Mouse (Mus musculus): ENCODE results near the gene Matk.

Matk gene

DNA sequence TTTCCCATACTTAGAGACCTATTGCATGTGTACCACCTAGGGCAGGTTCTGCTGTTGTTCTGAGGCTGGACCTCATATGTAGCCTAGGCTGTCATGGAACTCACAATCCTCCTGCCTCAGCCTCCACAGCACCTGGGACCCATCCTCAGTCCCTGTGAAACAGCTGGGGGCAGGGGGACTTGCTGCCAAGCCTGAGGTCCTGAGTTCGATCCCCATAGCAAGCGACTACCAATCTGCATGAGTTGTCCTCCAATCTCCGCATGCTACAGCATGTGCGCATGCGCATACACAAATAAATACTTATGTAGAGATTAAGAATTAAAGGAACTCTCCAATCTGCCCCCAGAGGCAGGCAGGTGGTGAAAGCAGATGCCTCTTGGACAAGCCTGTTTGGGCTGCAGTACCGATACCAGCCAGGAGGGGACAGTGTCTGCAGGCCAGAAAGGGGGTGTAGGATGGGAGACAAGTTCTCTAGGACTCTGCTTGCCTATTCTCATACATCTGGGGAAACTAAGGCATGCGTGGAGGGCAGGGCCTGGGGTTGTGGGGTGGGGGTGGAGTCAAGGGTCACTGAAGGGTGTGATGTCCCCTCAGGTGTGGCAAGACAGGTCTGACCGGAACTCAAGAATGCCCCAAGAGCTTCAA, 34.9 kb downstream of the Matk start:
- peak; percentile 56 for DNase-seq

DNA sequence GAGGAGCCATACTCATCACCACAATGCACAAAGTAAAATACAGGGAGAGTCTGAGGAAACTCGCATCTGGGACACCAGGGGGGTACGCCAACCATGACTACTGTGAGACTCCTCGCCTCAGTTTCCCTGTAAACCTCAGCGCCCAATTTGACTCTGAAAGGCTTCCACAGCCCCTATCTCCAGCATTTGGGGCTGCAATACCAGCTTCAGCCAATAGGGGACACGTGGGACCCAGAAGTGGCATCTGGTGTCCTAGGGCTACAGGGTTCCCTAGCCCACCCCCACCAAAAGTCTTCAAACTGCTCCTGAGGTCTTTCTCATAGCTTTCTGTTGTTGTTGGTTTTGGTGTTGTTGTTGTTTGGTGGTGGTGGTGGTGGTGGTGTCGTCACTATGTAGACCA, 35.9 kb downstream of the Matk start:
- DNase-seq, result peak; percentile 64

DNA sequence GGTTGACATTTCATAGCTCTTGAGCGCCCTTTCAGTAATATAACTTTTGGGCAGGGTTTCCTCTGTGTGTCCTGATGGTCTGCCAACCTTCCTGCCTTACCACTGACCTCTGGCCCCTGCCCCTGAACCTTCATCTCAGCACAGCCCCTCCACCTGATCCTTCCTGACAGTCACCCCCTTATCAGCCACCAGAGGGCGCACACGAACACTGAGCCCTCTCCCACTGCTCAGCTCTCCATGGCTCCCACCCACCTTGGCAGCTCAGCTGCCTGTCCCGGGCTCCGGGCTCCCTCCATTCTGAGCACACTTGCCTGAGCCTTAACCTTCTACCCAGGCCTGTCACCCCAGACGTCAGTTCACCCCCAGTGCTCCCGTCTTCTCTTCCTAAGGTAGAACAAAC, 36.5 kb downstream of the Matk start:
- peak; percentile 71 for DNase-seq

DNA sequence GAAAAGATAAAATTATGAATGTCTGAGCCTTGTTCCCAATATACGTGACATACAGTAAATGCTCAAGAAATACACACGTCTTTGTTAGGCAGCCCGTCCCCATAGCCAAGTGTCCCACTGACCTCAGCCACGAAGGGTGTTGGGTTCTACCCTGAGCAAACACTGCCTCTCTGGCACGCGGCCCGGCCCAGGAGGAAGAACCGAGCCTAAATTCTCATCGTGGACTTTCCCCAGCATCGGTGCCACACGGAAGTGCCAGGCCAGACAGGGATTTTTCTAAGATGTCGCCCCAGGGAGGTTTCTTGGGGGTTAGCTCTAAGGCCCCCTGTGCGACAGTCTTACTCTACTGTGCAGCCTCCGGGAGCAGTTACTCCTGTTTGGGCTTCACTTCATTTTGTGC, 37.1 kb downstream of the Matk start:
- DNase-seq, result no peak

DNA sequence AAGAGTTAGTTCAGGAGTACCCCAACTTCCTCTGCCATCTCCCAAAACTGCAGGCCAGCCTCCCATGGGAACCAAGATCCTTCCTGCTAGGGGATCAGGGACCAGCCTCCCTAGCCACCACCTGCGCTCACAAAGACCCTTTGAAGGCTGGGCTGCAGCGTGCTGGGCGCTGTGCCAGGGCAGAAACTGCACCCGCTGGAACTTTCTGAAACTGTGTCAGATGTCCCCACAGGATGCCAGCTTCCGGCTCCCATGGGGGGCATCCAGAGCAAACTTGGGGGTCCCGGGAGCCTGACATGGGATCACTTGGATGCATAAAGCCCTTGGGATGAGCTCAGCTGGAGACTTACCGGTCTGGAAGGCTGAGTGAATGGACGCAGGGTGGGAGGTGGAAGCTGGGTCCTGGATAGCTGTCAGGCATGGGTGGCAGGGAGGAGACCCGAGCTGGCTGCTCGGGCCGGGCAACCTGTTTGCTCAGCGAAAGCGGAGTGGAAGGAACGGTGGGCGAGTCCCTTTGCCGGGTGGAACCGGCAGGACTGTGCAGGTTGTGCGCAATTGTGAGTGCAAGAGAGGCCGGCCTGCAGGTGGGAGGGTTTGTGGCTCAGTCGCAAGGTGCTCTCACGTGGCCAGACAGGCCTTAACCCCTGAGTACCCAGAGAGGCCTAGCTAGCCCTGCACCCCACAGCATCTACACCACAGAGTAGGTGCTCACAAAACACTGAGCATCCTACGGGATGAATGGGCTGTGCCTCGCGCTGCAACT, 38.1 kb downstream of the Matk start:
- peak; percentile 44 for DNase-seq

DNA sequence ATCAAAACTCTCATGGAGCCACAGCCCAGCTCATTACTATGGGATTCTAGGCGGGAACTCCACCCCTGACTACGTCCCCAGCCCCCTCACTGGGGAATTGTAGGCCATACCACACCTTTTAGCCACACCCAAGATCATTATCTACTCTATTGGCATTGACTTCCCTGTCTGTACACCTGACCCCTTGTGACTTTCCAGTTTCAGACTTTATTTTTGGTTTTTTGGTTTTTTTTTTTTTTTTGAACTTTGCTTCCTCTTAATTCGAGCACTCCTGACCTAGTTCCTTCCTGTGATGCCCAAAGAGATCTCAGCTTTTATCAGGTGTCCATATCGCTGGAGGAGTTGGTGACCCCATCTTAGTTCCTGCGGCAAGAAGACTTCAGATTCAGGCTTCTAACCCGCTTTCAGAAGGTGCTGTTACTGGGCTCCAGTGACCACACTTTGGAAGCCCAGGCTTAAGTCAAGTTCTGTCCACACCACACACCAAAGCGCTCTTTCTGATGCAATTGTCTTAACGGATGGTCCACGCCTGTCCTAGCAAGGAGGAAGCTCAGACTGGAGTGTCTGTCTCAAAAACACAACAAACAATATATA, 38.9 kb downstream of the Matk start, which contains the start of gene Tjp3:
Gene Tjp3, minus strand, starts transcription at position 71 of the 594 bp plus-strand sequence.
- no peak for DNase-seq

DNA sequence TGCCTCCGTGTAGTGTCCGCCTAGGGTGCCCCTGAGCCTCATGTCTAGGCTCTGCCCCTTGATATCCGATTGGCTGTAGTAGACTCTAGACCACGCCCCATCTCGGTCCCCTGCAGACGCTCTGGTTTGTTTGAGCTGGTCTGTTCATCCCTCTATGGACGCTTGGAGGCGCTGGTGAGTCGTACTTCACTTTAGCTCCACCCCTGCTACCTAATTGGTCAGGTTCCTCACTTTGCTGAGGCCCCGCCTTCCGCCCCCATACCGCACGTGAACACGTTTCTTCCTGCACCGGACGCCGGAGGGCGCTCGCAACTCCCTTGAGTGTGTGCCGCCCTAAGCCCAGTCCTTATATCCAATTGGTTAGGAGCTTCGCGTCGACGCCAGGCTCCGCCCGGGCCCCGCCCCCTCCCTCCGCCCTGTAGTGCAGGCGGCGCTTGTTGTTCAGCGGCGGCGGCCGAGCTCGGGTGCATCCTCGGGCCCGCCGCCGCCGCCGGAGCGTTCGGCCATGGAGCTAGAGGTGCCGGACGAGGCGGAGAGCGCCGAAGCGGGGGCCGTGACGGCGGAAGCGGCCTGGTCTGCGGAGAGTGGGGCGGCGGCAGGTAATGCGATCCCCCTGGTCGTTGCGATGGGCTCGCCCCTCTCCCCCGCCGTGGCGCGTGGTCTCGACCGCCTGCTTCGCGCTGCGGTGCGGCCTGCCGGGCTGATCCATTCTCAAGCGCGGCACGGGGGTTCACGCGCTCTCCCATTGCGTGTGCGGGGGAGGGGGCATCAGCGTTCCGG, 40.0 kb downstream of the Matk start, which contains the start of gene Pip5k1c:
Gene Pip5k1c, plus strand, starts transcription at position 410 of the 780 bp plus-strand sequence.
- peak; percentile 99 for DNase-seq

DNA sequence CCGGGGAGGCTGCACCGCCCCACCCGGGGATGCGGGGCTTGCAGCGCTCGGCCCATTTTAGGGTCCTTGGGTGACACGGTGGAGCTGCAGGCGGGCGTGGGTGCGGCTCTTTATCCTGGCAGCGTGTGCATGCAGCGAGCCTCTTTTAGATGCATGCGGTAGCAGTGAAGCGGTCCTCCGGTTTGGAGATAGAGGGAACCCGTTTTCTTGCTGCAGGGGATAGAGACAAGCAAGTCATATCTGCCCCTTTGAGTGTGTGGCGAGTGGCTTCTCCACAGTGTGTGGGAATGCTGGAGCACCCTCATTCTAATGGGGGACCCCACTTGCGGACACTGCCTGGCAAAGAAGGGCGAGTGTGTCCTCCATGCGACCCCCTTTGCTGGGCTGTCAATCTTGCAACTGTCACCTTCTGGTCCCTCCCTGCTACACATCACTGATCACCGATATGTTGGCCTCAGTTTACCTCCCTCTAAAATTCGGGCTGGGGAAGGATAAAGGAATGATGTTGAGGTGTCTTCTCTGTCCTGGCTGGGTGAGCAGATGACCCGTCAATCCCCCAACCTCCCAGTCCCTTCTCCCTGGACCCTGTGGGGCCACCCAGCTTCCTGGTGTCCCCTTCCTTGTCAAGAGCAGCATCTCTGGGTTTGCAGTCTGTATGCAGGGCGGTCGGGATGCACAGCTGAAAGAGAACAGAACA, 40.7 kb downstream of the Matk start:
- DNase-seq, result no peak

DNA sequence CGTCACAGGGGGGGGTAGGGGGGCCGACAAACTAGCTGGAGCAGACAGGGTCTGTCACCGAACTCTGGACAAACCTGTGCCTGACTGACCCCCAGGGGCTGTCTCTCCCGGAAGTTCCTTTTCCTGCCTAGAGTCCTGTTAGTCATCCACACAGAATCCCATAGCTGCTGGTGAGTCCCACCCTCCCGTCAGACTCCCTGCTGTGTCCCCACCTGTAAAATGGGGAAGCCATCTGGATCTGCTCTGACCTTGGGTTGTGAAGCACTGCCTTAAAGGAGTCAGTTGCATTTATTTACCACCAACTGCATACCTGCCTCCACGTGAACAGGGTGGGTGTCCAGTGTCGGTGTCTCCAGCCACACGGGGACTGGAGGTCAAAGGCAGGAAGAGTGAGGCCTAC, 41.7 kb downstream of the Matk start:
- no peak for DNase-seq

DNA sequence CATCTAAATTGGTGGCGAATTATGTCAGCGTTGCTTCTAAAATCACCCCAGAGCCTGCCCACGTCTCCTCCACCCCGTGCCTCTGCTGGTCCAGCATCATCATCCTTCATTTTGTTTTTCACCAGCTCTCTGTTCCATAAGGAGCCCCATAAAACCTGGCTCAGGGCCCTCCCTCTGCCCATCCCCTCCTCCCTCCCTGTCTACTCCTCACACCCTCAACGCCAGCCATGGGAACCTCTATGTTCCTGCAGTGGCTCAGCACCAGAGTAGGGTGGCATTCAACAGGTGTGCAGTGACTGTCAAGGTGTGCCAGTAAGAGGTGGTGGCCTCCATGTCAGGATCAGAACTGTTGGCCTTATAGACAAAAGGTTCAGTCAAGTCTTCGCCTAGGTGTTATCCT, 42.5 kb downstream of the Matk start:
- DNase-seq, result no peak

DNA sequence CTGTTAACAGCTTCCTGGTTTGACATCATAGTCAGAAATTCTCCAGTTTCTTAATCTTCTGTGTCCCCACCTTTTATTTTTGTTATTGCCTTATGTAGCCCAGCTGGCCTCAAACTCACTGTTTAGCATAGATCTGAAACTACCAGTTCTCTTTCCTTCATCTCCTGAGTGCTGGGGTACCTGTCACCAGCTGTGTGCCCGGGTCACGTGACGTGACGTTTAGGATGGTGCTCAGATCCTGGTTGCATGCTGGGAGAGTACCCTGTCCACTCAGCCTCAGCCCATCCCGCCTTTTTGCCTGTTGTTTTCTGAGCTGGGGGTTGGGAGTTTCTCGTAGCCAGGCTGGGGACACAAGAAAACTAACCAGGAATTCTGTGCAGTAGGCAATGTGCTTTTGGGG, 44.5 kb downstream of the Matk start:
- no peak for DNase-seq

DNA sequence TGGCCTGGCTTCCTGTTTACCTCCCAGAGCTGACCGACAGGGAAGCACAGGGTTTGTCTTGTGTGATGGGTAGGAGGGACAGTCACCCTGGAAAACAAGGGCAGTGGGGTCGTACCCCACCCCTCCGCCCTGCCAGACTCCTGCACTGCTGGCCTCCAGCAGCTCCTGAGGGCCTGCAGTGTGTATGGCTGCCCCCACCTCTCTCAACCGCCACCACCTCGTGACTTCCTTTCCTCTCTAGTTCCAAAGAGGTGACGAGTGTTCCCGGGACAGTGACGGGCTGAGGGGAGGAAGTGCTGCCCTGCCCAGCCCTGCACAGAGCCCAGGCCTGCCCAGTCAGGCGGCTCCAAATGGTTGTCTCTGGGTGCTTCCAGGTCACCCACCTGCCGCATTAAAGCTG, 45.1 kb downstream of the Matk start:
- DNase-seq, result no peak

DNA sequence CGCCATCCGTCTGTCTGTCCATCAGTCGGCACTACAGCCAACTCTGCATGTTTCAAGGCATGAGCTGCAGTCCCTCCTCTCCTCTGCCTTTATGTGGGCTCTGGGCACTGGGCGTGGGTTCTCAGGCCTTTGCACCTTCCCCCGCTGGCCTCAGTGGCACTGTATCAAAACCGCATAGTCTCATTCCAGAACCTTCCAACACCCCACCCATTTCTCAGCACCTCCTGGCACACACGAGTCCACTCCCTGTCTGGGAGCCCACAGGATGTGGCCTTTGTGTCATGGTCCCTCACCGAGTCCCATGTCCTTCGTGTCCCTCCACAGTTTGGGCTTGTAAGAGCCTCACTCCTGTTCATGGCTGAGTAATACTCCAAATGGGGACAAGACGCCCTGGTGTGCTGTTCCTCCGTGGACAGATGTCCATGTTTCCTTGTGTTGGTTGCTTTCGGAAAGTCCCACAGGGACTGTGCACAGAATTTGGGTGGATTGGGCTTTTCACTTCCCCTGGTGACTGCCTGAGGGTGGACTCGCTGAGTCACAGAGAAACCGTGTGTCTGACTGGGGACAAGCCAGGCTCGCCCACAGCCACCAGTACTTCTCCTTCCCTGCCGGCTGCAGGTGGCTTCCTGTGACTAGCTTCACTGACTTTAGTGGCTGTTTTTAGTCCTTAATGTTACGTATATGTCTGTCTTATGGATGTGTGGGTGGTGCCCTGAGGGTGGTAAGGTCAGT, 45.8 kb downstream of the Matk start:
- no peak for DNase-seq

DNA sequence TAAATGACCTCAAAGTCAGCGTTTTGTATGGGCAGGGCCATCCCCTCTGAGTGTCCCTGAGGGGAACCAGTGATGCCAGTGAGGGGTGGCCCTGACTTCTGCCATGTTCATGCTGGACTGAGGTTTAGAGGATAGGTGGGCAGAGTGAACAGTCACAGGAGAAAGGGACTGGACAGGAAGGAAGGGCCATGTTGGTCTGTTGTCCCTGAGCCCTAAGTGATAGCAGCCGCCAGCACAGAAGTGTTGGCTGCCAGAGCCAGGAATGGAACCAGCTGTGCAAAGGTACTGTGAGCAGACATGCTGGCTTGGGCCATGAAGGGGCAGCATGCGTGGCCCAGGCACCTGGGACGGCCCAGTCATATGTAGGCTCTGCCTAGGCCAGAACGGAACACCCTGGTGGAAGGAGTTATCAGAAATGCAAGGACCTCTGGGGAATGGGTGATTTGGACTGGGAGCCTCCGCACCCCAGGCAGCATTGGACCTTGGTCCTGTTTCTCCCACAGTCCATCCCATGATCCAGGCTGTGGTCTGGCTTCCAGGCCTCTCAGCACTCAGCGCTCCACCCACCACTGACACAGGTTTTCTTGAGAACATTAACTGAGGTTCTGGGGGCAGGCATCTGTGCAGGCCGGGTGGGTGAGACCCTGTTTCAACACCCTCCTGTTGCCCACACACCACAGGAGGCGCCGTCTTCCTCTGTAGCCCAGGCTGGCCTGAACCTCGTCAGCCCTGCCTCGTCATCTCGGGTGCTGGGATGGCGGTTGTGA, 47.0 kb downstream of the Matk start:
- no peak for DNase-seq

DNA sequence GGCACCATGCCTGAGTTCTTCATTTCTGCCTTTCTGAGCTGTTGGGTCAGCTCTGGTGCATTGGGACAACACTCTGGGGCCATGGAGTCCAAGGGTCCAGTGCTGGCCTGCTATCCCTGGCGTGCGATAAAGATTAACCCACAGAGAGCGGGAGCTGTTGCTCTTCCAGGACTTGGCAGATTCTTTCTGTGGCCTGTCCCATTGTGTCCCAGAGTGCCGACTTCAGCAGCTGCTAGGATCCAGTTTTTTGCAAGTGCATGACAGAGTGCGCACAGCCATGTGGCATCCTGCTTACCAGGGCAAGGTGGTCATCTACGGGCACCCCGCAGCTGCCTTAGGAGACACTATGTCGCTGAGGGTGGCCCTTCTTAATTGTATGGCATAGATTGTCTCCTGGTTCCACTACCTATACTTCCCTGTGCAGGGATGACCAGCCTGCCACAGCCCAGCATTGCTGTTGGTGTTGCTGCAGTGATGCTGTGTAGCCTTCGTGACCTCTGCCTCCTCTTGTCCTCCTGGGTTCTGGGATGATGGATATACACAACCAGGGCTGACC, 47.7 kb downstream of the Matk start:
- DNase-seq, result no peak

DNA sequence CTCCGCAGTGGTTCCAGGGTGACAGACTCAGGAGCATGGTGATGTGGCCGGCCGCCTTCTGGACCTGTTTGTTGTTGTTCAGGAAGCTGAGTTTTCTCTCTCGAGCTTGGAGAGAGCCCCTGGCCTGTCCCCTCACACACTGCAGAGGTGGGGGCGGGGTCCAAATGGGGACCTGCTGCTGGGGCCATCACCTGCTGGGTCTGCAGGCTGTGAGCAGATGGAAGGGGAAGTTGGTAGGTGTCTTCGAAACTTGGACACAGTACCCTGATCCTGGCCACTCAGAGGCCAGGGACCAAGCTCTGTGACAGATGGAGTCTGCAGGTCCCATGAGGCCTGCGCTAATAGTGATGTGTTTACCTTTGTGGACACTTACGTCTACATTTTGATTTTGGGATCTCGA, 48.6 kb downstream of the Matk start:
- DNase-seq, result no peak

DNA sequence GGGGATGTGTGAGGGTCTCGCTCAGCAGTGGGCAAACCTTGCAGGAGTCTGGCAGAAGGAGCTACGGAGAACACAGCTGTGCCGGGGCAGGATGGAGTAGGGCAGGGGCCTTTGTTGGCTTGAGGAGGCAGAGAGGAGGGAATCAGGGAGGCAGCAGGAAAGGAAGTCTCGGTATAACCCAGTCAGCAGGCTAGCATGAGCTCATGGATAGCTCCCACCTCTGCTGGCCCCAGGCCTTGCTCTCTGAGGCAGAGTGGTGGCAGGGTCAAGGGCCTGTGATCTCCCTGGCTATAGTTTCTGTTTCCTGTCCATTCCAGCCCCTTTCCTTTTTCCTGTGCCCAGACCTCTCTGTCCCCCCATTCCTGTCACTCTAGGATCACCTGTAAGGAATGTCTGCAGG, 49.6 kb downstream of the Matk start:
- DNase-seq, result no peak

DNA sequence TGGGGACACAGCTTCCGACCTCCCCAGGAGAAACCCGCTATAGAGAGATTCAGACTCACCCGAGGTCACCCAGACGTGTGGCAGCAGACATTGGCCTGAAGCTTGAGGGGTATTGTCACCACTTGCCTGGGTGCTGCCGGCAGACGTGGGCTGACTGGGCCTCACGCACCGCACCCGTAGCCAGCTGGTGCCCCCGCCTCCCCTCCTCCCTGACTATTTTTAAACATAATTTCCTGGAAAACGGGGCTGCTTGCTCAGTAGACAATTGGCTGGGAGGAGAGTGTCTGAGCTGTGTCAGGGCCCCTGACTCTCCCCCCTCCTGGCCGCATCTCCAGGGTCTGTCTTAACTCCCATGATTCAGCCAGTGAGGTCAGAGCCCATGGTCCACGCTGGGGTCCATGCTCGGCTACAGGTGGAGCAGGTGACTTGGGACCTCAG, 50.1 kb downstream of the Matk start:
- no peak for DNase-seq

DNA sequence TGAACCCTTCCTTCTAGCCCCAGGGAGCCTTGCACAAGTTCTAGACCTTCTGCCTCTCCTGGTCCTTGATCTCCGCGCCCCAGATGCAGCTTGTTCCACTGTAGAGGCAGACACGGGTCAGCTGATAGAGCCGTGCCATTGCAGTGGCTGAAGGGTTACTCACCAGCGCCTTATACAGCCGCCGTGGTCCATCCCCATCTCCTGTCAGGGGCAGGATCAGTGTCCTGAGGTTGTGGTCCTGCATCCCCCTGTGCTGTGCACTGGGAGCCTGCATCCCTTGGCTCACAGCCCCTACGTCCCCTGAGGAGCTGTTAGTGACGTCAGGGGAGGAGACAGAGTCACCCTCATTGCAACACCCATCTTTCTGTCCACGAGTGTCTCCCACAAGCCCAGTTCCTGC, 50.5 kb downstream of the Matk start:
- no peak for DNase-seq

DNA sequence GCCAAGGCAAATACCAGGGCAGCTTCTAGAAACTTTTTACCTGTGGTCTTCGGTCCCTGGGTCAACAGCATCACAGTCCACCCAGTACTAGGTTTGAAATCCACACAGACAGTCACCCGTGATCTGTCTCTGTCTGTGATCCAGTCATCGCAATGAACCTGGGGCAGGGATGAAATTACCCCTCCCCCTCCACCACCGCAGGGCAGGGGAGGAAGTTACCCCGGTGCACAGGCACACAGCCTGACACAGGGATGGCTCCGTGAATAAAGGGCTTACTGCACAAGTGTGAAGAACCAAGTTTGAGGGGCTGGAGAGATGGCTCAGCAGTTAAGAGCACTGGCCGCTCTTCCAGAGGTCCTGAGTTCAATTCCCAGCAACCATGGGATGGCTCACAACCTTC, 51.0 kb downstream of the Matk start:
- DNase-seq, result no peak

Data from right cerebral cortex, postnatal 4 days (tissue).